Mouse (Mus musculus) large intestine, adult 2 months (tissue): ENCODE measurements around the gene Tmem214. TPM values are rescaled to one million over a fixed set of nuclear protein-coding genes. Genes with fewer than 3 reads are reported as not detected.

Source experiments
- DNase-seq: peaks from one replicate; pipeline ENCODE4 v3.0.0-alpha.2; 2012; ENCODE audit warnings: low read depth, low spot score
- WGBS: fragments of 180-500 bp; shearing (Covaris S2); methylation state at CpG from one replicate; pipeline ENCODE4 v1.1.7; 2018; 5-methylcytosine and 5-hydroxymethylcytosine counted together
- polyA plus RNA-seq: library from polyadenylated mRNA; depleted of rRNA; stranded (reverse); fragments of >200 nt; gene quantifications from 2 replicates; pipeline ENCODE4 v1.2.3, GENCODE M21; 2012; rRNA removed

Tmem214 gene
- polyA plus RNA-seq, 1 experiment: 84.2 TPM

- WGBS: 45% methylated on average over 7 of the region's 7 CpGs
- no peak for DNase-seq
Measured at GRCm38 (mm10) chr5:30927945-30928529, 60.2 kb downstream of the Tmem214 start.

Other genes with a start within 250 kb of the Tmem214 start
- 49.1 and 76.1 TPM in 2 replicates for gene Slc35f6, start 220.1 kb upstream of the Tmem214 start, polyA plus RNA-seq
- gene Cenpa, start 201.2 kb upstream of the Tmem214 start, polyA plus RNA-seq: 53.2 and 53.8 TPM in 2 replicates
- 0.70 and 0.92 TPM in 2 replicates for gene Dpysl5, start 156.4 kb upstream of the Tmem214 start, polyA plus RNA-seq
- gene Mapre3, start 53.4 kb upstream of the Tmem214 start, polyA plus RNA-seq: 25.3 and 26.2 TPM in 2 replicates
- 9.1 and 11.9 TPM in 2 replicates for gene Agbl5, start 20.7 kb downstream of the Tmem214 start, polyA plus RNA-seq
- gene Ost4, start 39.8 kb downstream of the Tmem214 start, polyA plus RNA-seq: 317 and 323 TPM in 2 replicates
- gene Emilin1, start 45.4 kb downstream of the Tmem214 start, polyA plus RNA-seq: 46.7 and 48.6 TPM in 2 replicates
- gene Khk, start 53.4 kb downstream of the Tmem214 start, polyA plus RNA-seq: 189 and 395 TPM in 2 replicates
- 111 and 239 TPM in 2 replicates for gene Cgref1, start 77.6 kb downstream of the Tmem214 start, polyA plus RNA-seq
- 386 and 408 TPM in 2 replicates for gene Preb, start 92.3 kb downstream of the Tmem214 start, polyA plus RNA-seq
- gene Tcf23, start 100.7 kb downstream of the Tmem214 start, polyA plus RNA-seq: 0.33 and 0.62 TPM in 2 replicates
- 92.9 and 98.2 TPM in 2 replicates for gene Atraid, start 180.3 kb downstream of the Tmem214 start, polyA plus RNA-seq
- 73.4 and 107 TPM in 2 replicates for gene Slc5a6, start 180.9 kb downstream of the Tmem214 start, polyA plus RNA-seq
- 15.1 and 21.2 TPM in 2 replicates for gene Cad, start 186.8 kb downstream of the Tmem214 start, polyA plus RNA-seq
- gene Dnajc5g, start 238.3 kb downstream of the Tmem214 start, polyA plus RNA-seq: not detected in 2 replicates
- gene Slc30a3, start 240.2 kb downstream of the Tmem214 start, polyA plus RNA-seq: 0.14 and 0.16 TPM in 2 replicates
- 0.05 TPM in 1 of 2 replicates, not detected in the other for gene Trim54, start 248.7 kb downstream of the Tmem214 start, polyA plus RNA-seq